Mouse (Mus musculus): ENCODE results near the gene Gm5751.
"Not testable (repeated sequence)": the region's sequence is repeated elsewhere in the genome, so short reads cannot be mapped to it uniquely, and the experiment has no call there.

Gene Gm5751

GRCm38 (mm10) chrX:8873953-8874352 lies at the start of gene Gm5751:
Gene Gm5751 (plus strand): TSS chrX:8874253.
- not testable (repeated sequence) for DNase-seq (ENCODE audit: low spot score)

- DNase-seq (ENCODE audit: low spot score), result peak; percentile 50
Measured at GRCm38 (mm10) chrX:8832043-8832442, 42.0 kb upstream of the Gm5751 start.

GRCm38 (mm10) chrX:8843694-8844093 lies 30.4 kb upstream of the Gm5751 start, which contains the start of gene Gm6592:
Gene Gm6592 (plus strand): TSS chrX:8843994.
- DNase-seq (ENCODE audit: low spot score), result no peak

- DNase-seq (ENCODE audit: low spot score), result no peak
Measured at GRCm38 (mm10) chrX:8852486-8852885, 21.6 kb upstream of the Gm5751 start.

GRCm38 (mm10) chrX:8864331-8864730 lies 9.7 kb upstream of the Gm5751 start:
- DNase-seq (ENCODE audit: low spot score), result peak; percentile 73

- DNase-seq (ENCODE audit: low spot score), result no peak
Measured at GRCm38 (mm10) chrX:8884336-8884735, 10.3 kb downstream of the Gm5751 start.

- DNase-seq (ENCODE audit: low spot score), result no peak
Measured at GRCm38 (mm10) chrX:8891975-8892342, 17.9 kb downstream of the Gm5751 start.

- no peak for DNase-seq (ENCODE audit: low spot score)
Measured at GRCm38 (mm10) chrX:8892343-8893155, 18.5 kb downstream of the Gm5751 start, which contains the start of gene B630019K06Rik. Gene B630019K06Rik (plus strand): TSS chrX:8892382.

GRCm38 (mm10) chrX:8893182-8893651 lies 19.2 kb downstream of the Gm5751 start:
- DNase-seq (ENCODE audit: low spot score), result no peak

- no peak for DNase-seq (ENCODE audit: low spot score)
Measured at GRCm38 (mm10) chrX:8900823-8901222, 26.8 kb downstream of the Gm5751 start.

GRCm38 (mm10) chrX:8901906-8902472 lies 27.9 kb downstream of the Gm5751 start:
- DNase-seq (ENCODE audit: low spot score), result no peak

GRCm38 (mm10) chrX:8921080-8921479 lies 47.0 kb downstream of the Gm5751 start:
- no peak for DNase-seq (ENCODE audit: low spot score)

- no peak for DNase-seq (ENCODE audit: low spot score)
Measured at GRCm38 (mm10) chrX:8921813-8922607, 48.0 kb downstream of the Gm5751 start.

GRCm38 (mm10) chrX:8927308-8927707 lies 53.3 kb downstream of the Gm5751 start:
- DNase-seq (ENCODE audit: low spot score), result no peak

Measured in layer of hippocampus, adult 9-10 months (tissue).